Mouse (Mus musculus) liver, embryonic 14.5 days (tissue): ENCODE measurements around the gene Usp47. TPM values are rescaled to one million over a fixed set of nuclear protein-coding genes. Genes with fewer than 3 reads are reported as not detected.

Experiments used
- ATAC-seq: fragments of 200-750 bp; cut with Nextera tagmentation; 2 replicates; pipeline ENCODE4 v1.8.0; 2017; ENCODE audit warnings: moderate number of reproducible peaks, mild to moderate bottlenecking, moderate library complexity; ENCODE audit not compliant: insufficient read depth
- DNase-seq, 3 experiments: peaks; one replicate each; pipeline ENCODE4 v3.0.0-alpha.2; 2012 to 2013; ENCODE audit warnings: low read depth in 3 of 3, low spot score in 3 of 3
- H3K27ac ChIP-seq: fragments of 300-500 bp; sonication (generic); 2 replicates; pipeline ENCODE4 v1.5.1; 2014; ENCODE audit warnings: moderate library complexity, mild to moderate bottlenecking, control low read depth, inconsistent platforms
- H3K27me3 ChIP-seq: fragments of 300-500 bp; sonication (generic); 2 replicates; pipeline ENCODE4 v1.6.1; 2014; ENCODE audit warnings: mild to moderate bottlenecking, low read length, moderate library complexity; ENCODE audit not compliant: control insufficient read depth, insufficient read depth
- H3K36me3 ChIP-seq: fragments of 300-500 bp; sonication (generic); replicated peaks from 2 replicates; pipeline ENCODE4 v1.6.1; 2014; ENCODE audit warnings: low read depth; ENCODE audit not compliant: control insufficient read depth, insufficient read depth
- H3K4me1 ChIP-seq, 2 experiments: fragments of 200-500 bp in 1 of 2; fragments of 300-500 bp in 1 of 2; sonication (generic) in 1 of 2; replicated peaks; 2 replicates each; pipeline ENCODE4 v1.6.1; 2012 to 2014; ENCODE audit warnings: antibody characterized with exemption in 1 of 2, inconsistent platforms in 1 of 2, low read length in 1 of 2; ENCODE audit not compliant: control insufficient read depth in 2 of 2, insufficient read depth in 2 of 2
- H3K4me2 ChIP-seq: fragments of 300-500 bp; sonication (generic); 2 replicates; pipeline ENCODE4 v1.6.1; 2014; ENCODE audit warnings: low read depth, mild to moderate bottlenecking, control low read depth, moderate library complexity
- H3K4me3 ChIP-seq, 2 experiments: fragments of 200-500 bp in 1 of 2; fragments of 300-500 bp in 1 of 2; sonication (generic) in 1 of 2; 2 replicates each; pipeline ENCODE4 v1.5.1; 2012 to 2014; ENCODE audit warnings: low read depth in 2 of 2, low read length in 2 of 2, mild to moderate bottlenecking in 2 of 2, control low read depth in 1 of 2, inconsistent platforms in 1 of 2, moderate library complexity in 1 of 2; ENCODE audit not compliant: insufficient read depth in 1 of 2
- H3K9ac ChIP-seq: fragments of 300-500 bp; sonication (generic); replicated peaks from 2 replicates; pipeline ENCODE4 v1.6.1; 2014; ENCODE audit warnings: mild to moderate bottlenecking, control low read depth, moderate library complexity
- H3K9me3 ChIP-seq: fragments of 300-500 bp; sonication (generic); 2 replicates; pipeline ENCODE4 v1.6.1; 2016; ENCODE audit warnings: low read length, mixed read lengths; ENCODE audit not compliant: control insufficient read depth
- CTCF ChIP-seq: IDR thresholded peaks from 2 replicates; pipeline ENCODE4 v1.5.1; 2016; ENCODE audit warnings: antibody characterized with exemption, low read depth, control low read depth
- EP300 ChIP-seq: IDR thresholded peaks from 2 replicates; pipeline ENCODE4 v1.6.1; 2016; ENCODE audit warnings: antibody characterized with exemption, low read depth
- WGBS: fragments of 180-500 bp; shearing (Covaris S2); extraction: QIAGEN DNeasy Blood & Tissue Kit; methylation state at CpG from one replicate; pipeline ENCODE4 v1.1.7; 2014; ENCODE audit not compliant: insufficient replicate concordance; 5-methylcytosine and 5-hydroxymethylcytosine counted together
- polyA plus RNA-seq, 2 experiments: library from polyadenylated mRNA; depleted of rRNA in 1 of 2; stranded (reverse) in 1 of 2; unstranded in 1 of 2; fragments of >200 nt; fragmentation: Nextera tagmentation in 1 of 2; extraction: Ambion mirVana in 1 of 2; gene quantifications; 2 replicates each; pipeline versions ENCODE4 v1.2.1 to v1.2.3; 2012 to 2014

The Usp47 gene
- polyA plus RNA-seq, 2 experiments: 11.4 to 20.3 TPM

DNA sequence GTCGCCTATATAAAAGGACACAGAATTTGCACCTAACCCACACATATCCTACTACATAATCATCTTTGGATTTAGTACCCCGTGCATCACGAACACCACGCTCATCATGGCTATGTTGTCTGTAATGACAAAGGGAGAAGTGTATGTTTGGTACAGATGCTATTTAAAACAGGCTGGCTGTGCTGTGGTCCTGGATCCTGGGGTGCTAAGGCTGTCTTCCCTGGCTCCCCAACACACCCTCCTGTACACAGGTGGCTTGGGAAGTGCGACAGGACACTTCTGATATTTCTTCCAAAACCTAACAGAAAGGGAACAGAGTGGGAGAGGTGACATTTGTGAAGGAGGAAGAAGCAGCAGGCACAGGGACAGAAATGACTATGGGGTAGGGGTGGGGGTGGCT is 100.3 kb downstream of the Usp47 start:
- no peak for DNase-seq
- Histone ChIP-seq H3K27ac (no peak overlapping the region), H3K4me1 (no peaks in the 10 kb centered on the region), H3K9me3 (no peaks in the 10 kb centered on the region), H3K4me2 (no peak overlapping the region), H3K4me3 (no peak overlapping the region), H3K9ac (no peak overlapping the region), H3K27me3 (no peaks in the 10 kb centered on the region), H3K36me3 (no peaks in the 10 kb centered on the region)
- WGBS: 62% methylated on average over 5 of the region's 5 CpGs
- ATAC-seq: no peak
- no peak for TF ChIP-seq EP300
- no peak for TF ChIP-seq CTCF

DNA sequence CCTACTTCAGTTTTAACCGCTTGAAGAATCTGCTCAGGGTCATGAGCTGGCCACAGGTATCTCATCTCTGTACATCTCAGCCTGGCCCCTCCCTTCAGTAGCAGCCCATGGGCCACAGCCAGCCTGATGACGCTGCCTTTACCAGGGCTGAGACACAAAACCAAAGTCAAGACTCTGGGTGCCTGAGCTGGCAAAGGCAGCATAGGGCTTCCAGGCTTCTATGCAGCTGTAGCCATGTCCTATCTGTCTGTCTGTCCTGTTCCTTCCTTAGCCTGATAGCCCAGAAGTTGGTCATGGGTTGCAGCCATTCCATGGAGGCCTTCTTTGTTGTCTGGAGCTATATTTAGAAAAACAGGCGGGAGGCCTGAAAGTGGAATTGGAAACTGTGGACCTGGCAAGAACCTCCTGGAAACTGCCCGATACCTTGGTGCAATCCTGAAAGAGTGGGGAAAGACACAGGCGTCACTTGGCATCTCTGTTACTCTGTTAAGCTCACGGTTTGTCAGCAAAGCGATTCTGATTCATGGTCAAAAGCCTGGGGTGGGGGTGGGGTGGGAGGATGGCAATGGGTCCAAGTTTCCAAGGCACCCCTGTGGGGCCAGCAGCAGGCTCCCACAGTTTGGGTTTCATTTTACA is 102.4 kb downstream of the Usp47 start:
- WGBS: 70% methylated on average over 7 of the region's 7 CpGs
- no peaks in the 10 kb centered on the region for H3K9me3 ChIP-seq
- H3K36me3 ChIP-seq: no peaks in the 10 kb centered on the region
- H3K9ac ChIP-seq: no peak overlapping the region
- H3K4me2 ChIP-seq: no peak overlapping the region
- TF ChIP-seq EP300: no peak
- no peak for TF ChIP-seq CTCF
- ATAC-seq (no peak), DNase-seq (no peak)
- no peak overlapping the region for H3K27ac ChIP-seq
- no peaks in the 10 kb centered on the region for H3K4me1 ChIP-seq
- no peak overlapping the region for H3K4me3 ChIP-seq
- no peaks in the 10 kb centered on the region for H3K27me3 ChIP-seq

DNA sequence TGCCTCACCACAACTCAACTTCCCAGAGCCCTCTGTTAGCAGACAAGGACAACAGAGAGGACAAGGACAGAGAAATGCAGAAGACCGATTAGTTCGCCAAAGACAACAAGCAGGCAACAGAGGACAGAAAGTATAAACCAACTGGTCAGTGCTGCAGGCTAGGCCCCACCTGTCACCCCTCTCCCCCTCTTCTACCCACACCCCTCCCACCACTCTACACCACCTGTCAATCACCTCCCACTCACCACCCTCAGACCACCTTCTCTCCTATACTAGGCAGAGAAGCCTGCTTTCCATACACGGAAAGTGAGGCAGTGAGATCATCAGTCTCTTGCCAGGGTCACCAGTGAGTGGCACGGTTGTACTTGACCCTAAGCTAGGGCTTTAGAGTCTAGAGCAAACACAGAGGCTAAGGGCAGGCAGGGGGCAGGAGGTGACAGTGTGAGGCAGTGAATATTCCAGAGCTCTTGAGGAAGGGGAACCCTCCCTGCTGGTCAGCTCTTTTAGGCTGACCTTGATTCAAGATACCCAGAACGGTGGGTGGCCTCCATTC is 103.9 kb downstream of the Usp47 start:
- WGBS: 60% methylated on average over 5 of the region's 5 CpGs
- Histone ChIP-seq H3K4me1 (no peaks in the 10 kb centered on the region), H3K27ac (no peak overlapping the region), H3K4me3 (no peak overlapping the region), H3K4me2 (no peak overlapping the region), H3K36me3 (no peaks in the 10 kb centered on the region), H3K9ac (no peak overlapping the region), H3K27me3 (no peaks in the 10 kb centered on the region), H3K9me3 (no peaks in the 10 kb centered on the region)
- DNase-seq: no peak
- ATAC-seq: no peak
- no peak for TF ChIP-seq CTCF
- no peak for TF ChIP-seq EP300

DNA sequence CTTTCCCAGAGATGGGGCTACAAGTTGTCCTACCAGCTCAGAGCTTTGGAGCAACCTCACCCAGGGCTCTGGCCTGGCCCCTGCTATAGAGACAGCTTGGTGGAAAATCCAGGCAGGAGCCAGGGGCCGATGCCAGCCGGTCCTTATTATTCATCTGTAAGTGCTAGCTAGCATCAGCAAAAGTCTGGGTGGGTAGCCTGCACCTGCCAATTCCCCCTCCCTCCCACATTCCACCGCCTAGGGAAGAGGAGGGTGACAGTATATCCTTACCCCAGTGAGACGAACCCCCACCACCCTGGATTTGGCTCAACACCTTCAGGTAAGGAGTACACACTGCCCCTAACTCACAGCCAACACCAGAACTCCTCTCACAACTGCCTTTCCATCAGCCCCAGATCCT is 104.7 kb downstream of the Usp47 start:
- Histone ChIP-seq H3K9ac (no peak overlapping the region), H3K4me3 (no peak overlapping the region), H3K4me2 (no peak overlapping the region), H3K27ac (no peak overlapping the region), H3K9me3 (no peaks in the 10 kb centered on the region), H3K27me3 (no peaks in the 10 kb centered on the region), H3K36me3 (no peaks in the 10 kb centered on the region), H3K4me1 (no peaks in the 10 kb centered on the region)
- 56% methylated on average over 4 of the region's 4 CpGs for WGBS
- TF ChIP-seq EP300: no peak
- DNase-seq: no peak
- no peak for ATAC-seq

DNA sequence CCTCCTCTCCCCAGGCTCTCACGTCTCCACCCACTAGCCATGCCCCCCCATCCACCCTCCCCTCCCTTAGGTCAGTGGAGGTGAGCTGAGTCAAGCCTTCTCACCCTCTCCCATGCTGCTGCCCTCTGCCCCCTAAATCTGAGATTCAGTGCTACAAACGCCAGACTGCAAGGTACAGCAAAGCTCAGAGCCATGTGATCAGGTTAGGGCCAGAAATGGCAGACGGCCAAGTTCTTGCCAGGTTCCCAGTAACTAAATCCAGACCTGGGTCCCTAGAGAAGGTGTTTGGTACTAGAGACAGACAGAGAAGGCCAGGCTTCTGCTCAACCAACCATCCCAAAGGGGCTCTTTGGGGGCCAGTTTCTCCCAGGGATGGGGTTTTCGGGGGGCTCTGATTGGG is 105.5 kb downstream of the Usp47 start:
- Histone ChIP-seq H3K27ac (no peak overlapping the region), H3K36me3 (no peaks in the 10 kb centered on the region), H3K9ac (no peak overlapping the region), H3K4me3 (no peak overlapping the region), H3K9me3 (no peaks in the 10 kb centered on the region), H3K27me3 (no peaks in the 10 kb centered on the region), H3K4me1 (no peaks in the 10 kb centered on the region), H3K4me2 (no peak overlapping the region)
- WGBS: 55% methylated on average over 4 of the region's 4 CpGs
- TF ChIP-seq EP300 (no peak), CTCF (no peak)
- no peak for DNase-seq
- no peak for ATAC-seq
